Mouse (Mus musculus): ENCODE results near the gene Rnf152.

GRCm38 (mm10) chr1:105351806-105352205, 4.7 kb downstream of the Rnf152 start:
- TF ChIP-seq EP300 (IDR thresholded peaks at IDR 0.05) (no peak), CTCF (IDR thresholded peaks at IDR 0.05) (no peak)
